Mouse (Mus musculus) gastrocnemius, postnatal 25 days (tissue): ENCODE results near the gene Rtl8b. TPM values are rescaled to one million over a fixed set of nuclear protein-coding genes. Genes with fewer than 3 reads are reported as not detected.

Source experiments
- total RNA-seq, 2 experiments: library from RNA; stranded (reverse); gene quantifications; 1 replicate in 1 of 2; 2 replicates in 1 of 2; pipeline ENCODE4 v1.2.3; 2021

The Rtl8b gene
- total RNA-seq, 2 experiments from 2014 or later: 53.5 to 64.6 TPM

Other genes starting within 250 kb of the Rtl8b start
- gene Etd, start 235.5 kb downstream of the Rtl8b start, total RNA-seq: not detected
- gene Rtl8c, start 62.4 kb downstream of the Rtl8b start, total RNA-seq: 1 to 10 TPM; 5.8 to 7.3 TPM
- gene Gm14597, start 61.4 kb downstream of the Rtl8b start, total RNA-seq: not detected
- gene Rtl8a, start 26.7 kb downstream of the Rtl8b start, total RNA-seq: 10 to 100 TPM; 72.3 to 78.7 TPM
- not detected for gene 4930502E18Rik, start 54.4 kb upstream of the Rtl8b start, total RNA-seq
- gene 1700013H16Rik, start 87.4 kb upstream of the Rtl8b start, total RNA-seq: not detected
- not detected for gene Zfp36l3, start 106.0 kb upstream of the Rtl8b start, total RNA-seq
- gene Xlr, start 127.3 kb upstream of the Rtl8b start, total RNA-seq: under 1 TPM; 0.28 to 0.62 TPM